8 mouse cellular contexts compared by ENCODE assay signal in genomic region chr11:61494129-61494997, GRCm38 (mm10). TPM values are rescaled to one million over a fixed set of nuclear protein-coding genes. Genes with fewer than 3 reads are reported as not detected.
DNase-seq lines count a peak whose midpoint lies in the region.

Gene Mapk7 (minus strand): TSS chr11:61494406.

- peak; percentile 99 for DNase-seq in adrenal gland, adult (ENCODE audit: inconsistent age in 2 of 2, low spot score in 1 of 2)
- DNase-seq in embryo, embryonic 10 days (ENCODE audit: low spot score), result peak; percentile 97
- DNase-seq in gastrocnemius, postnatal 10 days, result peak; percentile 98
- peak; percentile 99 for DNase-seq in induced T-regulatory cell, adult 2 months (ENCODE audit: low read depth)
- DNase-seq in left cerebral cortex, postnatal 14 days (ENCODE audit: low spot score in 2 of 2), result peak; percentile 98
- DNase-seq in mesoderm, embryonic 11.5 days (ENCODE audit: low read depth, low spot score), result peak; percentile 100
- DNase-seq in right cerebral cortex, postnatal 36 days (ENCODE audit: low spot score in 2 of 2), result peak; percentile 95 to 96
- DNase-seq in yolk sac, embryonic 10.5 days (ENCODE audit: low spot score), result peak; percentile 99

- intact Hi-C loops in left cerebral cortex, postnatal 14 days (cut with DNase I), result loop anchor here (5.0 kb wide), 1 partner anchor 42 kb away; the partner anchor contains the start of gene Rnf112

RNA-seq across cellular contexts. Expression of gene Mapk7, which starts in this region (rescaled TPM):
- total RNA-seq in gastrocnemius, postnatal 10 days (2021), result 10 to 100 TPM in 1 of 2 experiments, 1 to 10 TPM in 1; 8.4 to 12.9 TPM
- 10 to 100 TPM; 30.5 to 32.4 TPM for total RNA-seq in left cerebral cortex, postnatal 14 days (2021)

Comparison
In these comparisons a context has a peak if more than half of its experiments do, and no peak if none do; other contexts are left out.
1. Peak in every context shown above with its lines: DNase-seq.